Mouse (Mus musculus): ENCODE results near the gene Klhl23. TPM values are rescaled to one million over a fixed set of nuclear protein-coding genes. Genes with fewer than 3 reads are reported as not detected.

The Klhl23 gene
- polyA plus RNA-seq, 1 experiment from 2014 or later: 25.8 TPM

- peaks cover 9% of the 10 kb centered on the region; the same call in 1 of the 2 replicates for H3K4me1 ChIP-seq
- no peaks in the 10 kb centered on the region for H3K27me3 ChIP-seq
- H3K27ac ChIP-seq (replicated peaks): no peak overlapping the region
- H3K36me3 ChIP-seq: peaks cover 47% of the 10 kb centered on the region
- H3K4me2 ChIP-seq (replicated peaks): no peak overlapping the region
- no peak for ATAC-seq (ENCODE audit: insufficient number of reproducible peaks, low FRiP score, low TSS enrichment, low read depth)
- WGBS: 81% methylated on average over 8 of the region's 8 CpGs
- no peak overlapping the region for H3K4me3 ChIP-seq (replicated peaks)
- H3K9ac ChIP-seq: no peak overlapping the region
- no peaks in the 10 kb centered on the region for H3K9me3 ChIP-seq (replicated peaks)
These were observed 8.4 kb downstream of the Klhl23 start for GRCm38 (mm10) chr2:69830116-69830515.

- no peaks in the 10 kb centered on the region for H3K27me3 ChIP-seq
- no peak for ATAC-seq (ENCODE audit: insufficient number of reproducible peaks, low FRiP score, low TSS enrichment, low read depth)
- H3K36me3 ChIP-seq: peaks cover 25% of the 10 kb centered on the region
- 62% methylated on average over 7 of the region's 7 CpGs for WGBS
- H3K9ac ChIP-seq: no peak overlapping the region
- H3K4me1 ChIP-seq: no peaks in the 10 kb centered on the region
- H3K4me3 ChIP-seq (replicated peaks): no peak overlapping the region
- H3K9me3 ChIP-seq (replicated peaks): no peaks in the 10 kb centered on the region
- no peak overlapping the region for H3K4me2 ChIP-seq (replicated peaks)
- no peak overlapping the region for H3K27ac ChIP-seq (replicated peaks)
These were observed 15.7 kb downstream of the Klhl23 start for GRCm38 (mm10) chr2:69837244-69837967.

DNA sequence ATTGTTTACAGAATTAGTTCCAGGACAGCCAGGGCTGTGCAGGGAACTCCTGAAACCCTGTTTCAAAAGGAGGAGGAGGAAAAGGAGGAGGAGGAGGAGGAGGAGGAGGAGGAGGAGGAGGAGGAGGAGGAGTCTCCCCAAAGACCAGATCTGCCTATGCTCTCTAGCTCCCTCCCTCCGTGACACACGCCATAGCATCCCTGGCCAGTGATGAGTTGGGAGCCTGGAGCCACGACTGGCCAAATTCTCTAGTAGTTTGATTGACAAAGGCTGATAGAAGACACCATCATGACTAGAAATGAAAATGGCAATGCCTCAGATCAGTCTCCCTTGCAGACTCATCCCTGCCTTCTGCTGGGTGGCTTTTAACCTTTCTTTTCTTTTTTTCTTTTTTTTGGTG, 16.3 kb downstream of the Klhl23 start:
- no peaks in the 10 kb centered on the region for H3K27me3 ChIP-seq
- WGBS: 44% methylated on average over 3 of the region's 3 CpGs
- peaks cover 19% of the 10 kb centered on the region for H3K36me3 ChIP-seq
- no peak overlapping the region for H3K9ac ChIP-seq
- ATAC-seq (ENCODE audit: insufficient number of reproducible peaks, low FRiP score, low TSS enrichment, low read depth): no peak
- no peak overlapping the region for H3K4me3 ChIP-seq (replicated peaks)
- H3K27ac ChIP-seq (replicated peaks): no peak overlapping the region
- H3K4me2 ChIP-seq (replicated peaks): no peak overlapping the region
- no peaks in the 10 kb centered on the region for H3K4me1 ChIP-seq
- H3K9me3 ChIP-seq (replicated peaks): no peaks in the 10 kb centered on the region

DNA sequence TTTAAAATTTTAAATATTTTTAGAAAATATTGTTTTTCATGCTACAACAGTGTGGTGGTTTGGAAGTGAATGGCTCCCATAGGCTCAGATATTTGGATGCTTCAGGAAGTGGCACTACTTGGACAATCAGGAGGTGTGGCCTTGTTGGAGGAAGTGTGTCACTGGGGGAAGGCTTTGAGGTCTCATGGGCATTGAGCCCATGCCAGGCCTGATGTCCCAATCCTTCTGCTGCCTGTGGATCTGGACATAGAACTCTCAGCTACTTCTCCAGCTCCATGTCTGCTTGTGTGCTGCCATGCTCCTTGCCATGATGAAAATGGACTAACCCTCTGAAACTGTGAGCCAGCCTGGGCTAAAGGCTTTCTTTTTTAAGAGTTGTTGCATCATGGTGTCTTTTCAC, 17.0 kb downstream of the Klhl23 start:
- Histone ChIP-seq H3K4me3 (replicated peaks) (no peak overlapping the region), H3K9me3 (replicated peaks) (no peaks in the 10 kb centered on the region), H3K9ac (no peak overlapping the region)

DNA sequence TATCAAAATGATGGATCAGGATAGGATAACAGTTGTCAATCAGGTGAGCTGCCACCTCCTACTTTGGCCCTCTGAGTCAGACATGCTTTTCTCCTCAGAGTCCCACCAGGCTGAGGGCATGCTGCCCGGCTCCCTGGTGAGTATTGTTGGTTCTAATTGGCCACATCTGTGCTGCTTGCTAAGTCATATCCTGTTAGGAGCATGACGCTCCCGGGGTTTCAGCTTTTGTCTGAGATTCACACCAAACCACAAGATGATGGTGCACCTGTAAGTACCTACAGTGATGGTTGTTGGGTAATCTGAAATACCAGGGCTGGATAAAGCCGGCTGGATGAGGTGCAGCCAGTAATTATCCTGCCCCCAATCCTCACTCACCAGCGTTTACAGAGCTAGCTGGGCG, 18.5 kb downstream of the Klhl23 start:
- 22% methylated on average over 6 of the region's 6 CpGs for WGBS
- H3K9me3 ChIP-seq (replicated peaks): no peaks in the 10 kb centered on the region
- no peak overlapping the region for H3K4me2 ChIP-seq (replicated peaks)
- no peak; the same call in 1 of the 2 replicates for ATAC-seq (ENCODE audit: insufficient number of reproducible peaks, low FRiP score, low TSS enrichment, low read depth)
- no peak overlapping the region for H3K27ac ChIP-seq (replicated peaks)
- no peak overlapping the region for H3K4me3 ChIP-seq (replicated peaks)
- no peaks in the 10 kb centered on the region for H3K27me3 ChIP-seq
- no peaks in the 10 kb centered on the region for H3K4me1 ChIP-seq
- H3K36me3 ChIP-seq: peaks cover 6% of the 10 kb centered on the region; the same call in 1 of the 2 replicates
- no peak overlapping the region for H3K9ac ChIP-seq

More for the DNA sequence above, 17.0 kb downstream of the Klhl23 start:
- Histone ChIP-seq H3K4me2 (replicated peaks) (no peak overlapping the region), H3K4me1 (no peaks in the 10 kb centered on the region), H3K27me3 (no peaks in the 10 kb centered on the region), H3K27ac (replicated peaks) (no peak overlapping the region), H3K36me3 (peaks cover 12% of the 10 kb centered on the region)
- no peak for ATAC-seq (ENCODE audit: insufficient number of reproducible peaks, low FRiP score, low TSS enrichment, low read depth)

DNA sequence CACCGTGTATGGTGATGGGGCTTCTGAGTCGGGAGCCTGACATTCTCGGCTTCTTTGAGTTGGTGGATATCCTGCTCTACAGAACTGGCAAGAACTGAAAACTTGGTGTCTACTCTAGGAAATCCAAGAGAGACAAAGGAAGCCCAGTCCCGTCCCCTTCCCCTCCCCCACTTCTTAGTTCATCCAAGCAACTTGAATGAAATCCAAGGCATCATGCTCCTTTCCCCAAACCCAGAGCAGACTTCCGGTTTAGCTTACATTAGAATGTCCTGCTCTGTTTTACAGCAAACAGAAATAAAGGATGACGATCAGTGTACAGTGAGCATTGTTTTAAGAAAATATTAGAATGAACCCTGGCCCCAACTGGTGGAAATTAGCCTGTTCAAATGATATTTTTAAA, 27.5 kb downstream of the Klhl23 start:
- ATAC-seq (ENCODE audit: insufficient number of reproducible peaks, low FRiP score, low TSS enrichment, low read depth): no peak
- Histone ChIP-seq H3K27me3 (no peaks in the 10 kb centered on the region), H3K4me1 (no peaks in the 10 kb centered on the region), H3K9ac (no peak overlapping the region), H3K9me3 (replicated peaks) (no peaks in the 10 kb centered on the region), H3K4me2 (replicated peaks) (no peak overlapping the region), H3K27ac (replicated peaks) (0 out of 2 replicates have a peak overlapping the region, but pooled peaks have one; percentile 25), H3K36me3 (no peaks in the 10 kb centered on the region), H3K4me3 (replicated peaks) (no peak overlapping the region)
- 63% methylated on average over 6 of the region's 6 CpGs for WGBS

DNA sequence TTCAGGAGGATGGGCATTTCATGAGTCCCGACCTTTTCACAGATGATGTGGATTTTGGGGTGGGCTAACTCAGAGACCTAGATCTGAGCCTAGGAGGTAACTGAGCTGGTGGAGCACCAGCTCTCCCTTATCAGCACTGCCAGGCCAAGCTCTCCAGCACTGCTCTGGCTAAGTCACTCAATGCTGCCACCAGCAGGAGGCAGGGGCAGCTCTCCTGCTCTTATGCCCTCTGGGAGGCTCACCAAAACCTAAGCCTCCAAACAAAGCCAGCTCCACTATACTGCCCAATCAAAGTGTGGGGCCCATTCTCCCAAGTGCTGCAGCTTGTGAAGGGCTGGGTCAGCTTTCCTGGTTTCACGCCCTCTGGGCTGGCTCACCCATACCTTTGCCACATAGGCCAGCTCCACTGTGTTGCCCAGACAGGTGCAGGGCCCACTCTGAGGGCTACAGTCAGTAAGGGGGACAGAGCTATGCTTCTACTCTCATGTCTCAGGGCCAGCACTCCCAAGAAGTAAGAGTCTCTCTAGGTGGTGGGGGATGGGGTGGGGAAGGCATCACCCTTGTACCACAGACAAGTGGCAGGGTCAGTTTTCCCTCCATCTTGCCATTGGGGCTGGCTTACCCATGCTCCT, 29.8 kb downstream of the Klhl23 start:
- 56% methylated on average over 2 of the region's 2 CpGs for WGBS
- H3K4me2 ChIP-seq (replicated peaks): no peak overlapping the region
- H3K4me3 ChIP-seq (replicated peaks): no peak overlapping the region
- no peaks in the 10 kb centered on the region for H3K36me3 ChIP-seq
- H3K27ac ChIP-seq (replicated peaks): no peak overlapping the region
- no peak overlapping the region for H3K9ac ChIP-seq
- H3K27me3 ChIP-seq: no peaks in the 10 kb centered on the region
- H3K4me1 ChIP-seq: no peaks in the 10 kb centered on the region
- no peaks in the 10 kb centered on the region for H3K9me3 ChIP-seq (replicated peaks)
- ATAC-seq (ENCODE audit: insufficient number of reproducible peaks, low FRiP score, low TSS enrichment, low read depth): no peak

- Histone ChIP-seq H3K9ac (no peak overlapping the region), H3K27me3 (no peaks in the 10 kb centered on the region), H3K4me2 (replicated peaks) (no peak overlapping the region), H3K4me3 (replicated peaks) (no peak overlapping the region), H3K4me1 (peaks cover 3% of the 10 kb centered on the region; the same call in 1 of the 2 replicates), H3K9me3 (replicated peaks) (no peaks in the 10 kb centered on the region), H3K27ac (replicated peaks) (no peak overlapping the region), H3K36me3 (no peaks in the 10 kb centered on the region)
- WGBS: 60% methylated on average over 8 of the region's 8 CpGs
- no peak for ATAC-seq (ENCODE audit: insufficient number of reproducible peaks, low FRiP score, low TSS enrichment, low read depth)
These were observed 34.6 kb downstream of the Klhl23 start for GRCm38 (mm10) chr2:69856392-69856791.

GRCm38 (mm10) chr2:69857882-69858281, 36.1 kb downstream of the Klhl23 start:
- H3K27ac ChIP-seq (replicated peaks): no peak overlapping the region
- no peak overlapping the region for H3K4me3 ChIP-seq (replicated peaks)
- H3K36me3 ChIP-seq: no peaks in the 10 kb centered on the region
- H3K9me3 ChIP-seq (replicated peaks): no peaks in the 10 kb centered on the region
- 80% methylated on average over 1 of the region's 1 CpGs for WGBS
- no peak overlapping the region for H3K4me2 ChIP-seq (replicated peaks)
- H3K9ac ChIP-seq: no peak overlapping the region
- H3K4me1 ChIP-seq: peaks cover 3% of the 10 kb centered on the region; the same call in 1 of the 2 replicates
- ATAC-seq (ENCODE audit: insufficient number of reproducible peaks, low FRiP score, low TSS enrichment, low read depth): no peak
- no peaks in the 10 kb centered on the region for H3K27me3 ChIP-seq

DNA sequence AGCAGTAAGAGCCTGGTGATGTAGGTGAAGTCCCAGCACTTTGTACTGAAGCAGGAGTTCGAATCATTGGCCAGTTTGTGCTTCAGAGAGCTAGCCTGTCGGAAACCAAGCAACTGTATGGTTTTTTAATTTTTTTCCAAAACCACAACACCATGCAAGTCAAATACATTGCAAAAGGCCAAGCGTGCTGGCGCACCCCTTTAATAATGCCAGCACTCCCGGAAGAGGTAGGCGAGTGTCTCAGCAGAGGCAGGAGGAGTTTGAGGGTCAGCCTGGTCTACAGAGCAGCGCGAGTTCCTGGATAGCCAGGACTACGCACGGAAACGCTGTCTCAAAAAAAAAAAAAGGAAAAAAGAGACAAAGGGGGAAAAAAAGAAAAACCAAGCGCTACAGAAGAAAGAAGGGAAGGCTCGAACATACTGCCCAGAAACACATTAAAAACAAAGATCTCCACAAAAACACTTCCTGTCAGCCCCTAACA, 39.3 kb downstream of the Klhl23 start:
- Histone ChIP-seq H3K27me3 (no peaks in the 10 kb centered on the region), H3K9me3 (replicated peaks) (no peaks in the 10 kb centered on the region), H3K4me3 (replicated peaks) (peak overlapping the region; percentile 100), H3K4me1 (peaks cover 6% of the 10 kb centered on the region), H3K36me3 (no peaks in the 10 kb centered on the region), H3K9ac (peak overlapping the region; percentile 40), H3K27ac (replicated peaks) (peak overlapping the region; percentile 93), H3K4me2 (replicated peaks) (peak overlapping the region; percentile 55)
- no peak for ATAC-seq (ENCODE audit: insufficient number of reproducible peaks, low FRiP score, low TSS enrichment, low read depth)
- WGBS: 9% methylated on average over 13 of the region's 13 CpGs

GRCm38 (mm10) chr2:69861485-69862091, 39.8 kb downstream of the Klhl23 start, which contains the start of gene Ssb:
Gene Ssb (plus strand): TSS chr2:69861562.
- Histone ChIP-seq H3K4me3 (replicated peaks) (peak within 1 kb of the TSS; percentile 100), H3K27ac (replicated peaks) (peak within 1 kb of the TSS; percentile 93), H3K9me3 (replicated peaks) (no peaks in the 10 kb centered on the region), H3K9ac (peak within 1 kb of the TSS; percentile 100), H3K27me3 (no peaks in the 10 kb centered on the region), H3K4me1 (peaks cover 6% of the 10 kb centered on the region), H3K4me2 (replicated peaks) (peak within 1 kb of the TSS; percentile 60), H3K36me3 (peaks cover 3% of the 10 kb centered on the region; the same call in 1 of the 2 replicates)
- ATAC-seq (ENCODE audit: insufficient number of reproducible peaks, low FRiP score, low TSS enrichment, low read depth): peak; percentile 96
- under 1% methylated on average over 66 of the region's 66 CpGs for WGBS
